Mouse (Mus musculus): ENCODE results near the gene Col12a1.

- TF ChIP-seq MAFK (IDR thresholded peaks at IDR 0.05; ENCODE audit: insufficient read depth, low read depth, low read length) = no peak
- TF ChIP-seq HCFC1 (IDR thresholded peaks at IDR 0.05; ENCODE audit: borderline replicate concordance, insufficient read depth, low read length) = no peak
- TF ChIP-seq ZC3H11A (IDR thresholded peaks at IDR 0.05; ENCODE audit: borderline replicate concordance, low read depth, low read length) = no peak
- TF ChIP-seq CHD2 (IDR thresholded peaks at IDR 0.05; ENCODE audit: low read depth, low read length) = no peak
- no peak for TF ChIP-seq ZNF384 (IDR thresholded peaks at IDR 0.05; ENCODE audit: low read depth, low read length)
These were observed 118.4 kb downstream of the Col12a1 start for GRCm38 (mm10) chr9:79600237-79600570.
